Mouse (Mus musculus): ENCODE measurements around the gene Tymp. TPM values are rescaled to one million over a fixed set of nuclear protein-coding genes. Genes with fewer than 3 reads are reported as not detected.

Tymp gene
- polyA plus RNA-seq, 1 experiment from 2014 or later: 1.6 TPM

- ATAC-seq (ENCODE audit: insufficient number of reproducible peaks, low FRiP score): peak; percentile 78
- H3K27me3 ChIP-seq (replicated peaks): peaks cover 31% of the 10 kb centered on the region
- H3K4me1 ChIP-seq (replicated peaks): peaks cover 30% of the 10 kb centered on the region
- WGBS: under 1% methylated on average over 42 of the region's 42 CpGs
- peak within 1 kb of the TSS; percentile 85 for H3K4me2 ChIP-seq
- H3K27ac ChIP-seq (ENCODE audit: poor library complexity, severe bottlenecking): peak within 1 kb of the TSS; percentile 89
- H3K36me3 ChIP-seq: peaks cover 38% of the 10 kb centered on the region
- no peaks in the 10 kb centered on the region for H3K9me3 ChIP-seq (replicated peaks)
- peak within 1 kb of the TSS; percentile 71 for H3K4me3 ChIP-seq
- peak within 1 kb of the TSS; percentile 78 for H3K9ac ChIP-seq
These were observed 3.0 kb downstream of the Tymp start, which contains the start of gene Sco2 for GRCm38 (mm10) chr15:89373762-89374248. Gene Sco2 (minus strand): TSS chr15:89373846.

DNA sequence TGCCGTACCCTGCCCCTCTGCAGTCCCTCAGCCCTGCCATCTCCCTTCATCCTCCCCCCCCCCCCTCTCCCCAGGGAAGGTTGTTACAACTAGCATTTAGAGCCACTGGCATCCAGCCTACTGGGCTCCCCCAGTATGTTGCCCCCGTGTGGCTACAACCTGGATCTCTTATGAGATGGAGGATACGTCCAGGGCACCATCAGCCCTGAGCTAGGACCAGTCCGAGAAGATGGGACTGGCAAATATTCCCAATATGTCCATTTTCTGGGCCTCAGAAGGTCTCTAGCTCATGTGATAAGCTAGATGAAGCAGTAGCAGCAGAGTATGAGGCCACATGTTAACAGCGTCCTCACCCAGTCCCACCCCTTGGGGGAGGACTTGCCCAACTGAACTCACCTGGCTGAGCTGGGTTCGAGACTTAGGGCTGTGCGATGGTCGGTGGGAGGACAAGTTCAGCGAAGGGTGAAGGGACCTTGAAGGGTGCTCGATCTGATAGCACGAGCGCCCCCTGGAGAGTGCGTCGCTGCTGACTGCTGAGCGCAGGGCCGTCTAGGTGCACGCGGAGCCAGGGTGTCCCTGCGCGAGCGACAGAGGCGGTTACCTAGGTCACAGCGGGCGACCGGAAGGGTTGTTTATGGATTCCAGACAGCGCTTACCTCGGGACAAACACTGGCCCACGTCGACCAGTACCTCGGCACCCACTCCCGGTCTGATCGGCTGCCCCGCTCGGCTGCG lies 3.6 kb downstream of the Tymp start:
- Histone ChIP-seq H3K9ac (peak overlapping the region; percentile 78), H3K27me3 (replicated peaks) (peaks cover 25% of the 10 kb centered on the region), H3K4me2 (peak overlapping the region; percentile 85), H3K9me3 (replicated peaks) (no peaks in the 10 kb centered on the region), H3K4me3 (peak overlapping the region; percentile 71), H3K27ac (ENCODE audit: poor library complexity, severe bottlenecking) (peak overlapping the region; percentile 89), H3K4me1 (replicated peaks) (peaks cover 24% of the 10 kb centered on the region), H3K36me3 (peaks cover 44% of the 10 kb centered on the region)
- ATAC-seq (ENCODE audit: insufficient number of reproducible peaks, low FRiP score): peak; percentile 89
- 1% methylated on average over 35 of the region's 35 CpGs for WGBS

GRCm38 (mm10) chr15:89372536-89372935 lies 4.3 kb downstream of the Tymp start:
- Histone ChIP-seq H3K36me3 (peaks cover 50% of the 10 kb centered on the region), H3K9ac (peak overlapping the region; percentile 78), H3K4me3 (peak overlapping the region; percentile 71), H3K4me2 (peak overlapping the region; percentile 85), H3K27me3 (replicated peaks) (peaks cover 18% of the 10 kb centered on the region), H3K9me3 (replicated peaks) (no peaks in the 10 kb centered on the region), H3K27ac (ENCODE audit: poor library complexity, severe bottlenecking) (no peak overlapping the region; the same call in 1 of the 2 replicates), H3K4me1 (replicated peaks) (peaks cover 19% of the 10 kb centered on the region)
- WGBS: 83% methylated on average over 7 of the region's 7 CpGs
- no peak for ATAC-seq (ENCODE audit: insufficient number of reproducible peaks, low FRiP score)

- Histone ChIP-seq H3K27me3 (replicated peaks) (peaks cover 14% of the 10 kb centered on the region), H3K36me3 (peaks cover 55% of the 10 kb centered on the region), H3K27ac (ENCODE audit: poor library complexity, severe bottlenecking) (no peak overlapping the region), H3K4me2 (no peak overlapping the region), H3K9me3 (replicated peaks) (no peaks in the 10 kb centered on the region), H3K4me3 (no peak overlapping the region), H3K9ac (no peak overlapping the region), H3K4me1 (replicated peaks) (peaks cover 14% of the 10 kb centered on the region)
- WGBS: 88% methylated on average over 13 of the region's 13 CpGs
- no peak for ATAC-seq (ENCODE audit: insufficient number of reproducible peaks, low FRiP score)
These were observed 4.8 kb downstream of the Tymp start for GRCm38 (mm10) chr15:89372068-89372467.

DNA sequence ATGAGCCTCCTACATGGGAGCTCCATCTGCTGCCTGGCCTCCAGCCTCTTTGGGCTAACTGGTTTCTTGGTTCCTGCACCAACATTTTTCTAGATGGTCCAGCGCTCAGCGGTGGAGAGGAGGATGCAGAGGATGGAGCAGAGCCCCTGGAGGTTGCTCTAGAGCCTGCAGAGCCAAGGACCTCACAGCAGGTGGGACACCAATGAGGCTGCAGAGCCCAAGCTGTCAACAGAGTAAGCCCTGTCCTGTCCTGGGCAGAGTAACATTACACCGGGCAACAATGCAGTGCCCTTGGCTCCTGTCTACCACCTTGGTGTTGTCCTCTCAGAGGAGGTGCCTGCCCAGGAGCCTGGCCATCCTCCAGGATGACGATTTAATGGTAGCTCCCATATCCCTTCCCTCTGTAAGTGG lies 11.7 kb downstream of the Tymp start:
- no peak for ATAC-seq (ENCODE audit: insufficient number of reproducible peaks, low FRiP score)
- H3K4me3 ChIP-seq: no peak overlapping the region
- H3K36me3 ChIP-seq: peaks cover 99% of the 10 kb centered on the region
- no peak overlapping the region for H3K27ac ChIP-seq (ENCODE audit: poor library complexity, severe bottlenecking)
- no peak overlapping the region for H3K9ac ChIP-seq
- no peaks in the 10 kb centered on the region for H3K4me1 ChIP-seq (replicated peaks)
- H3K9me3 ChIP-seq (replicated peaks): no peaks in the 10 kb centered on the region
- no peaks in the 10 kb centered on the region for H3K27me3 ChIP-seq (replicated peaks)
- H3K4me2 ChIP-seq: no peak overlapping the region
- WGBS: 87% methylated on average over 4 of the region's 4 CpGs

- Histone ChIP-seq H3K4me3 (no peak overlapping the region), H3K9me3 (replicated peaks) (no peaks in the 10 kb centered on the region), H3K4me2 (no peak overlapping the region), H3K27me3 (replicated peaks) (no peaks in the 10 kb centered on the region), H3K27ac (ENCODE audit: poor library complexity, severe bottlenecking) (no peak overlapping the region), H3K9ac (no peak overlapping the region), H3K4me1 (replicated peaks) (peaks cover 14% of the 10 kb centered on the region), H3K36me3 (peaks cover 84% of the 10 kb centered on the region)
- 88% methylated on average over 7 of the region's 7 CpGs for WGBS
- ATAC-seq (ENCODE audit: insufficient number of reproducible peaks, low FRiP score): no peak
These were observed 13.8 kb downstream of the Tymp start for GRCm38 (mm10) chr15:89363051-89363450.

DNA sequence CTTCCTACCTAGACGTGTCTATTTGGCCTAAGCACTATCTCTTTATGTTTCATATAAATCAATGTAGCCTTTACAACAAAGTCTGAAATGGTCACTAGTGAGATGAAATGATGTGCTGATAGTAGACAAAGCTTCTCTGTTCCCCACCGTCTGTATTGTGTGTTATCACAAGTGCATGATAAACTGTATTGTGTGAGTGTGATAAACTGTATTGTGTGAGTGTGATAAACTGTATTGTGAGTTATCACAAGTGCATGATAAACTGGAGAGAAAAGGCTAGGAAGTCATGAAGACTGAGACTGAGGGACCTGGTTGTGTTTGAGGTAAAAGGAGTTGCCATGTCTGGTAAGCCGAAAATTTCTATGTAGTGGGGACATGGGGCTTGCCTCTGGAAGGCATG lies 18.1 kb downstream of the Tymp start:
- WGBS: 57% methylated on average over 3 of the region's 3 CpGs
- no peak for ATAC-seq (ENCODE audit: insufficient number of reproducible peaks, low FRiP score)
- no peaks in the 10 kb centered on the region for H3K27me3 ChIP-seq (replicated peaks)
- peaks cover 32% of the 10 kb centered on the region for H3K4me1 ChIP-seq (replicated peaks)
- peaks cover 46% of the 10 kb centered on the region for H3K36me3 ChIP-seq
- no peak overlapping the region for H3K27ac ChIP-seq (ENCODE audit: poor library complexity, severe bottlenecking)
- H3K4me2 ChIP-seq: no peak overlapping the region
- no peak overlapping the region for H3K4me3 ChIP-seq
- no peaks in the 10 kb centered on the region for H3K9me3 ChIP-seq (replicated peaks)
- H3K9ac ChIP-seq: no peak overlapping the region

DNA sequence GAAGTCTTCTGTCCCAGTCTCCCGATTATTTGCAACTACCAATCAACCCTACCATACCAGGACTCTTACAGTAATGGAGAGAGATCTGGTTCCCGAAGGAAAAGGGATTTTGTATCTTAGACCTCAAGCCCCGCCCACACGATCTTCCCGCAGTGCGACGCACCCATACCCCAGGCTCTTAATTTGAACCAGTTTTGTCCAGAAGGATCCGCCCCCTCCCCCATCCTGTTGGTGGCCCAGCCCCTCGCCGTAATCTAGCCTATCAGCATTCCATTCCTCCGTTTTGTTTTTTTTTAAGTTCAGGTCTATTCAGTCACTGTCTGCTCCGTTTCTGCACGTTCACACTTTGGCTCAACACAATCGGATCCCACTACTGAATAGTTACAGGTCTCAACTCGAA lies 20.5 kb downstream of the Tymp start:
- H3K27ac ChIP-seq (ENCODE audit: poor library complexity, severe bottlenecking): peak overlapping the region; percentile 91
- WGBS: 0% methylated on average over 15 of the region's 15 CpGs
- H3K9ac ChIP-seq: peak overlapping the region; percentile 91
- H3K36me3 ChIP-seq: peaks cover 47% of the 10 kb centered on the region
- H3K4me3 ChIP-seq: peak overlapping the region; percentile 94
- H3K4me1 ChIP-seq (replicated peaks): peaks cover 33% of the 10 kb centered on the region
- peak overlapping the region; percentile 84 for H3K4me2 ChIP-seq
- peak; percentile 70 for ATAC-seq (ENCODE audit: insufficient number of reproducible peaks, low FRiP score)
- no peaks in the 10 kb centered on the region for H3K27me3 ChIP-seq (replicated peaks)
- no peaks in the 10 kb centered on the region for H3K9me3 ChIP-seq (replicated peaks)

DNA sequence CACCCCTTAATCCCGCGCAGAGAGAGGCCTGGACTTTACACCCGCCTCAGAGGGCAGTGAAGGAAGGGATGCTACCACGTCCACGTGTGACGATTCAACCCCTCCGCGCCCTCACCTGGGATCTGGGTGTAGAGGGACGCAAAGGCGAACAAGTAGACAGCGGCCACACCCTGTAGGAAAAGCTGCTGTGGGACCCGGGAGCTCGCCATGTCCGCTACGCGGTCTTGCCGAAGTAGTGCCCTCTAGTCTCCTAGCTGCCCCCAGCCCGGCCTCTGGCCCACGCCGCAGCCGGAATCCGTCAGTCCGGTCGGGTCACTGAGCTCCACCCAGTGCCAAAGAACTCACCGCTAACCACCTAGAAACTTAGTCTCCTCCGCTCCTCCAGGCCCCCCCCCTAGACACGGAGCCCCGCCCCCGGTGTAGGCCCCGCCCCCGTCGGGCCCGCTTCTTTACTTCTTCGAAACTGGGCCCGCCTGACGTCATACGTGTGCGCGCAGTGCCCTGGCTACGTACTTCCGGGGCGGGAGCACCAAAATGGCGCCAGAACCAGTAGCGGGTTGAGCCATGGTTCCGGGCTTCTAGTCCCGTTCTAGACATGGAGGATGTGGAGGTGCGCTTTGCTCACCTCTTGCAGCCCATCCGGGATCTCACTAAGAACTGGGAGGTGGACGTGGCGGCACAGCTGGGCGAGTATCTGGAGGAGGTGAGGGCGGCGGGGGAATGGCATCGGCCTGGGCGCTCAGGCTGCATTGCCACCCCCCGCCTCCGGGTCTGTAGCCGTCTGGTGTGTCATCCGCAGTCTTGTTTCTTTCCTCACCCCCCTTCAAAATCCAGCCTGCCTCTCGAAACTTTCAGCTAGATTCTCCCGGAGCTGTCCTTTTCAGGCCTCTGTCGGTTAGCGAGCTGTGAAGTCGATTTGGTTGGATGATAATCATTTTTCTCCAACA lies 21.3 kb downstream of the Tymp start, which contains the start of the genes Lmf2 and Ncaph2:
Gene Lmf2, minus strand, starts transcription at position 419 of the 947 bp plus-strand sequence.
Gene Ncaph2, plus strand, starts transcription at position 479 of the 947 bp plus-strand sequence.
- Histone ChIP-seq H3K4me3 (peak within 1 kb of the TSS; percentile 94), H3K27ac (ENCODE audit: poor library complexity, severe bottlenecking) (peak within 1 kb of the TSS; percentile 91), H3K9ac (peak within 1 kb of the TSS; percentile 91), H3K36me3 (peaks cover 47% of the 10 kb centered on the region), H3K9me3 (replicated peaks) (no peaks in the 10 kb centered on the region), H3K4me2 (peak within 1 kb of the TSS; percentile 84), H3K4me1 (replicated peaks) (peaks cover 36% of the 10 kb centered on the region), H3K27me3 (replicated peaks) (no peaks in the 10 kb centered on the region)
- under 1% methylated on average over 64 of the region's 64 CpGs for WGBS
- ATAC-seq (ENCODE audit: insufficient number of reproducible peaks, low FRiP score): peak; percentile 92

- Histone ChIP-seq H3K27me3 (replicated peaks) (no peaks in the 10 kb centered on the region), H3K4me3 (peak overlapping the region; percentile 94), H3K9ac (peak overlapping the region; percentile 91), H3K9me3 (replicated peaks) (no peaks in the 10 kb centered on the region), H3K4me1 (replicated peaks) (peaks cover 32% of the 10 kb centered on the region), H3K27ac (ENCODE audit: poor library complexity, severe bottlenecking) (no peak overlapping the region), H3K36me3 (peaks cover 47% of the 10 kb centered on the region), H3K4me2 (peak overlapping the region; percentile 82)
- WGBS: 78% methylated on average over 7 of the region's 7 CpGs
- no peak for ATAC-seq (ENCODE audit: insufficient number of reproducible peaks, low FRiP score)
These were observed 22.4 kb downstream of the Tymp start for GRCm38 (mm10) chr15:89354455-89354854.

Data from heart, embryonic 12.5 days (tissue).